Mouse (Mus musculus) left cerebral cortex, postnatal 4 days (tissue): ENCODE data around the gene Ints1. TPM values are rescaled to one million over a fixed set of nuclear protein-coding genes. Genes with fewer than 3 reads are reported as not detected.

Source experiments
- DNase-seq: peaks from one replicate; pipeline ENCODE4 v3.0.0-alpha.2; 2022
- intact Hi-C: fragments of 180-260 bp; cut with DNase I; formaldehyde crosslinking; loops from one replicate; pipeline ENCODE4 v1.15.1; 2025
- total RNA-seq, 2 experiments: library from RNA; stranded (reverse); gene quantifications; 2 replicates each; pipeline ENCODE4 v1.2.3; 2021

Gene Ints1
- 100 to 1,000 TPM in 1 of 2 experiments, 10 to 100 TPM in 1; 93.1 to 108 TPM for total RNA-seq

DNA sequence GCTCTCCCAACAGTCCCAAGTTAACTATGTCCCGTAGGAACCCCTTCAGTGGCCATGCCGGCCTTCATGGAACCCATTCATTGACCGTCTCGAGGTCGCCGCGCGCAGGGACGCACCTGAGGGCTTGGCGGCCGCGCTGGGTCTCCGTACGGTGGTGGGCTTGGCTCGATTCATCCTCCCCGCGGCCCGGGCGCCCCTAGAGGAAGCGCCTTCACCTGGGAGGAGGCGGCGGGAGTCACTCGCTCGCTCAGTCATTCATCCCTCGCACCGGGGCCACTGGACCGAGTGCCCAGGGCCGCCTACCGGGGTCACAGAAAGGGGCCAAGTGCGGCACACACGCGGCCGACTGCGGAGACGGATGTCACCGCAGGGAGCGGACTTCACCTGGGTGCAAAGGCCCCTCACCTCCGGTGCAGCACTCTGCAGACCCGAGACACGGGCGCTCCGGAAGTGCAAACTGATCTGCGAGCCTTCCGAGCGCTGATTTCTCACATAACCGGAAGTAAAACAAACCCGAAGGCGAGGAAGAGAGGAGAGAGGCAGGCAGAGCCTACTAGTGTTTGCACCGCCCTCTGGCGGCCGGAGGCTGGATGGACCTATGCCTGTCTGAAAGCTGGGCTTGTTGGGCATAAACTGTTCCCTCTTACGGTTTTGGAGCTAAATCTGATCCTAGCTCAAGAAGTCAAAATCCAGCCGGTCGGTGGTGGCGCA, at the start of gene Ints1:
Ints1 (minus strand) TSS at position 459 of the 711 bp plus-strand sequence.
- intact Hi-C loops: no loop called here
- DNase-seq: peak; percentile 97

DNA sequence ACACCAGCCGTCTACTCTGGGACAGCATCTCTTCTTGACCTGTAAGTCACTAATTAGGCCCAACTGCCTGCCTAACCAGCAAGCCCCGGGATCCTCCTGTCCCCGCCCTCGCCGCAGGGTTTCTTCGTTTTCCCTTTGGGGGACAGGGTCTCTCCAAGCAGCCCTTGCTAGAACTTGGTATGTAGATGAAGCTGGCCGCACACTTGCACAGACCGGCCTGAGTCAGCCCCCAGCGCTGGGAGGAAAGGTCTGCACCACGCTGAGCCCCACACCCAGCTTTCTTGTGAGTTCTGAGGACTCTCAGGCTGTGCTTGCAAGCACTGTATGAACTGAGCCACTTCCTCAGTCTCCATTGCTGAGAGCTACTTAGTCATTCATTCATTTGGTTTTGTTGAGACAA, 49.1 kb upstream of the Ints1 start:
- intact Hi-C loops: no loop called here
- no peak for DNase-seq

DNA sequence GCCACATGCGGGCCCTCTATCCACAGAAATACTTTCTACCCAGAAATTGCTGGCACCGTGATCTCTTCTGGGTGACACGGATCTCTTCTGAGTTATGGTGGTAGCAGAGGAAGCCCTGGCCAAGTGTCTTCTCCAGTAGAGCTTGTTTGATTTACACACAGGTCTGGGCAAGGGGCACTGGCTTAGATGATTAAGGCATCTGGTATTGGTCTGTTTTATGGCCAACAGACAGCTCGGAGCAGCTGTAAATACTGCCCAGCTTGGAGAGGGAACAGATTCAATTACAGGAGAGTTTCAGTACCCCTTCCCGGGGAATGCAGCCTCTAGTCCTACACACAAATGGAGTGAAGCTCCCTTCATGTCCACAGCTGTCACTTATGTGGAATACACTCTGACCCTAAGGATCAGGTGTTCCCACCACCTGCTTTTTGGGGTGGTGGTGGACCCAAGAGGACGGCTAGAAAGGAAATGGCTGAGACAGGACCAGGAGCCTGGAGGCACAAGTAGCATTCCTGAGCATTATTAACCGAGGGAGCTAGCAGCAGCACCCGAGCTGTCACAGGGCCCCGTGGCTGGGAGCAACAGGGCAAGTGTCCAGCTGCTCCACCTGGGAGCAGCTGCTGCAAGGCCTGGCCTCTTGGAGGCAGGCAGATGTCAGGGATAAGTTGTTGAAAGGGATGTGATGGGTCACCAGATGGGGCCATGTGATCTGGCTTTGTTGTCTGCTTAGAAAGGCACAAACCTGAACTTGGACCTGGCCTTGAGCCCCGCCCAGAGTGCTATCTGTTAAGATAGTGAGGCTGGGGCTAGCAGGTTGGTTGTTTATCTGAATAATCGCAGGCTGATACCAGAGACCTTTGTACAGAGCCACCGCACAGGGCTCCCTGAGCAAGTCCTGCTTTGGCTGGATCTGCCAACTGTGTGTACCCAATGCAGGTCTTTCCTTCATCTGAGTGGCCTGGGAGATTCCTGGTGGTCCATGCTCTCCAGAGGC, 46.3 kb upstream of the Ints1 start:
- DNase-seq: no peak
- intact Hi-C loops: no loop called here

DNA sequence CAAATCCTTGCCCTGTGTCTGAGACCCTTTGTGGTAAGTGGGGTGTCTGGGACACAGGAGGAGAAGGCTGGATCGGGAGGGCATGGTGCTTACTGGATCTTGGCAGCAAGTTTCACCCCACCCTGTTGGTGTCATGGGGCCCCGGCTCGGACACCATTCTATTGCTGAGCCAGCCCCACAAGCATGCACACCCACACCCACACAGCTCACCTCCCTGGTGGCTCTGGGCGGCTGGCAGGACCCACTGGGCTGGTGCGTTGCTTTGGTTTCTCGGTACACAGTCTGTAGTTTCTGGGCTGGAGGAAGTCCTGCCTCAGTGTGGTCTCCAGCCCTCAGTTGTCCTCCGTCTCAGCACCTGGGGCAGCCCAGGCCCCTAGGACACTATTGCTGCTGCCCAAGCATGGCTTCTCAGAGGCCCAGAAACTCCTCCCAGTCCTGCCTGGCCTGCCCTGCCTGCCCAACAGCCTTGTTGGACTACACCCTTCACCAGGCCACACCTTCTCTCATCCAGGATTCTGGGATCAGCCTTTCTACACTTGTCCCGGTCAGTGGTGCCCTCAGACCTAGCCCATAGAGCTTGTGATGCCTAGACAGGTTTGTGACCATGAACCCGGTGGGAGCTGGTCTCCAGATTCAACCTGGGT, 44.2 kb upstream of the Ints1 start, which contains the start of gene Tmem184a:
Tmem184a (minus strand) TSS at position 380 of the 644 bp plus-strand sequence.
- no peak for DNase-seq
- intact Hi-C loops: no loop called here

DNA sequence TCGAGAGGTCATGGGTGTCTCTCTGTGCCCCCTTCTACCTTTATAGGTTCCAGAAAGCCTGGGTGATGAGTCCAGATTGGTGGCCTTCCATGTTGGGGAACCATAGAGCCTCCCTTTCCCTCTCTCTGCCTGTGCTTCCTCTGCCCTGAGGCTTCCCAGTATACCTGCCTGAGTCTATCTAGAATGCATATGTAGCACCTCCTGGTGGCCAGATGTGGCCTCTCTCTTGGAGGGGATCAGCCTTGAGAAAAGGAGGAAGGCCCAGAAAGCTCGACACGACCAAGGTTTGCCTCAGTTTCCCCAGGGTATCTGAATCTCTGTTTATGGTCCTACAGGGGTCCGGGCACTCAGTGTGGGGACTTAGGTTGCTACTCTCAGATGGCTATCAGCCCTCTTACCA, 43.3 kb upstream of the Ints1 start:
- DNase-seq: no peak
- intact Hi-C loops: no loop called here

DNA sequence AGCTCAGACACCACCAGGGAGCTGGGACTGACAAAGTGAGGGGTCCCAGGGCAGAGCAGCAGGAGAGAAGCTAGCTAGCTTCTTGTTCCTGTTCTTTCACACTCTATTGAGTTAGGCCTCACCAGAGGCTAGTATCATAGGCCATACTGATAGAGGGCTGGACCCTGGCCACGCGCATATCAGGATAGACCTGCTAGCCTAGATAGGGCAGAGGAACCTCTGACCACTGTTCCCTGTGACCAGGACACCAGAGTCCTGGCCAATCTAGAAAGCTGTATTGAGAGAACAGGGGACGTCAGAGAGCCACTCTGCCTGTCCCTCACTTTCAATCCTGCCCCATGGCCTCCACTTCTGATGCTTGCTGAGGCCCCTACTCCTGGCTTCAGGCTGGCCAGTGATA, 42.6 kb upstream of the Ints1 start:
- intact Hi-C loops: no loop called here
- DNase-seq: no peak

DNA sequence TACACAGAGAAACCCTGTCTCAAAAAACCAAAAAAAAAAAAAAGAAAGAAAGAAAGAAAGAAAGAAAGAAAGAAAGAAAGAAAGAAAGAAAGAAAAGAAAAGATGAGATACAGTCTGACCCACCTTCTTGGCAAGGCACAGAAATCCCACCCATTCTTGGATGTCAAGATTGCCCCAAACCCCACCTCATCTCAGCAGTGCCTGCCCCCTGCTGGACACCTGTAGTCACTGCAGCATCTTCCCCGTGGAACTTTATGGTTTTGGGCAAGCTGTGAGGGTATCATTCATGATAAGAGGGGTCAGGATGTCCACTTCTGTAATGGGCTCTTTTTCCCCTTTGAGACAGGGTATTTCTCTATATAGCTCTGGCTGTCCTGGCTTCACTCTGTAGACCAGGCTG, 41.8 kb upstream of the Ints1 start:
- no peak for DNase-seq
- intact Hi-C loops: no loop called here

DNA sequence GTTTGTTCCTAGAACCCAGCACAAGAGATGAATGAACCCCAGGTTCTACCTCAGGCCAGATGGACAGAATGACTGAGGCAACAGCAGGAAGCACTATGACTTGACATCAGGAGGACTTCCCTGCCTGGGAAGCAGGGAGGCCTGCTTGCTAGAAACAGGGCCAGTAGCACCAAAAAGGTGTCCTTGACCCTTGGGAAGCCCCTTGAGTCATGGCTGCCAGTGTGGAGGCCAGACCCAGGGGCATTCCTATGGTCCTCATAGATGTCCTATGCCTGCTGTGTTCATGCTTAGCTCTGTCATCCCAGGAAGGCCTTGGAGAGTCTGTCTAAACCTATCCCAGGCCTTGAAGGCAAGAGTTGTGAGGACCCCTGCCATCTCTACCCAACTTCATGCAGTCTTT, 41.0 kb upstream of the Ints1 start:
- intact Hi-C loops: no loop called here
- DNase-seq: no peak

DNA sequence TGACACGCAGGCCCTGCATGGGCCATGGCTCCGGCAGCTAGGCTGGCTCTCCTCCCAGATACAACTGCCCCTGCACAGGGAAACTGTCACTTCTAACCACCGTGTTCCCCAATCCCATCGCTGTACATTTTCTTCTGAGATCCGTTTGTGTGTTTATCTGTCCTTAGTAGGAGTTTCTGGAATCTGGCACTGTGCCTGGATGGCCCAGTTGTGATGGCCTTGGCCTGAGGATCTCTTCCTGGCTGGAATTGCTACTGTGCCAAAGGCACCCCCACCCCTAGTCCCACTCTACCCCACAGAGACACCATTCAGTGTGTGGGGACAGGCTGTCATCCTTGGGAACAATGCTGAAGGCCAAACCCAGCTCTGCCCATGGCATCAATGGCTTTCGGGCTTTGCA, 40.5 kb upstream of the Ints1 start:
- intact Hi-C loops: no loop called here
- no peak for DNase-seq

DNA sequence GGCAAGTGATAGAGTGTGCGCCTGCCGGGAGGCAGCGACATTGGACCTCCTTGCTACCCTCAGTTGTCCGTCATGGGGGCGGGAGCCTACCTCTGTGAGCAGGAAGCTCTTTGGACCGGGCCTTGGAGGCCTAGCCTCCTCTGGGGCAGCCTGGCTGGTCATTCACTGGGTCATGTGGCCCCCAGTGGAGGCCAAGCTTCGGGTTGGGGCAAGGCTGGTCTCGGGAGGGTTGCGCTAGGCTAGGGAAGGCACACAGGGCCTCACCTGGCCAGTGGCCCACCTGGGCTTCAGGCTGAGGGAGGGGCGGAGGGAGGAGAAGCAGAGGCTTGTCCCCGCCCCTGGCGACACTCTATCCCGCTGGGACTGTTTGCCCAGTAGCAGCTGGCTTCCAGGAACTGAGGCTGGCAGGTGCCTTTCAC, 38.5 kb upstream of the Ints1 start:
- no peak for DNase-seq
- intact Hi-C loops: no loop called here

DNA sequence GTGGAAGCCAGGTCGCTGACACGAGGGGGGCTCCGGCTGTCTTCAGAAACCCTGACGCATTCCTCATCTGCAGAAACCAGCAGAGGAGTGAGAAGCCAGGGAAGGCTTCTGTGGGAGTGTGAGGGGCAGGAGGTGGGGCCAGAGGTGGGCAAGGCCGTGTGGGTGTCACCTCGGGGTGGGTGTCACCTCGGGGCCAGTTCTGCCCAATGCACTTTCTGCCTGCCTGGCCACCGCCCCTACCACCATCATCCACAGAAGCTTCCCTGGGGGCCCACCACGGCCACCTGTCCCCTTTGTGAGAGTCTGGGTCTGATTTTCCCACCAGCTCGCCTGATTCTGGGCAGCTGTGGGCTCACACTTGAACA, 37.6 kb upstream of the Ints1 start:
- no peak for DNase-seq
- intact Hi-C loops: no loop called here

DNA sequence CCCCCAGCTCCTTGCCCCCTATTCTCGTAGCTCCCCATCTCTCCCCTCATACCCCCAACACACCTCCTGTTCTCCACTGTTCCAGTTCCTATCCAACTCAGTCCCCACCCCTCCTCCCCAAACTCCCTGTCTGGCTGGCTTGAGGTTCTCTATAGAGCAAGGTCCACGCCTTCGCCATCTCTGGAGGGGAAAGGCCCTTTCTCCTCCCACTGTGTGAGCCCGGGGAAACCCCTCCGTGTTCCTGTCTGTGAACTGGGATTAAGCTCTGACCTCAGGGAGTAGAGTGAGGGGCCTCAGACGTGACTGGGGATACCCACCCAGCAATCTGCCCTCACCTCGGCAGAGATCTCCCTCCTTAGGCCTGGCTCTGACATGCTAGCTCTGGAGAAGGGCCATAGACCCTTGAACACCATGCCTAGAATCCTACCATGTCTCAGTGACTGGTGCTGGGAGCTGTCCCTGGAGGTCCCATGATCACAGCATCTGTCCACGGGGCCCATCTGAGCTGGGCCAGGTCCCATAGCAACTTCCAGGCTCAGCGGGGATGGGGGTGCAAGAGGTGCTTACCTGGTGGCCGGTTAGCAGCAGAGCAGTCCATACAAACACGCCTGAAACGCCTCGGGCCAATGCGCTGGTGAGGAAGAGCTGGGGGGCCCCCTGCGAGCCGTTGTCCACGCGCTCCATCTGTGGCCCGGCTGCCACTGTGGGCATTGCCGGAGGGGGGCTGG, 37.1 kb upstream of the Ints1 start:
- no peak for DNase-seq

DNA sequence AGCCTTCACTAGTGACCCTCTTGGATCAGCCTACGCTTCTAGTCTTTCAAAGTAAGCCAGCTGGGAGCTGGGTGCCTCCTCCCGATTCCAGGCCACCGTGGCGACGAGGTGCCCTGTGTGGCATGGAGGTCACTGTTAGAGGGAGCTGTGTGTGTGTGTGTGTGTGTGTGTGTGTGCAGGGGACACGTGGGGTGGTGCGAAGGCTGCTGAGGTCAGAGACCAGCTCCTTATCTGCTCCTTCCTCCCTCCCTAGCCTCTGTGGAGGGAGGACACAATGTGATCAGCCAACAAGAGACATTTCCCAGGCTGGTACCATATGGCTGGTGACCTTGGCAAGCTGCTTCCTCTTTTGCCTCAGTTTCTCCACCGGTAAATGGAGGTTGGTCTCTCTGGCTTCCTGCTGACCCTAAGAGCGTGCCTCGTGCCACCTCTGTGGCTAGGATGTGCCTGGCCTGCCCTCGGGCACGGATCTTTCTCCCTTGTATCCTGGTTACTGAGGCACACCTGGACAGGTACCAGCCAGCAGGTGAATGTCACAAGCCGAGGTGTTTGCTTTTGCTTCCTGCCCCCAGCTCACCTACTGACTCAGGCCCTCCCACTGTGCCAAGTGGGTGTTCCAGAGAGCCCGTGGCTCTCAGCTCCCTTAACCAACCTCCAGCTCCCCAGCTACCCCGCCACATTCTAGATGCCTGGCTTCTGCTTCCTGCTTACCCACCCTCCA, 36.4 kb upstream of the Ints1 start:
- intact Hi-C loops: no loop called here
- DNase-seq: no peak

More for the DNA sequence above, 37.1 kb upstream of the Ints1 start:
- intact Hi-C loops: no loop called here

DNA sequence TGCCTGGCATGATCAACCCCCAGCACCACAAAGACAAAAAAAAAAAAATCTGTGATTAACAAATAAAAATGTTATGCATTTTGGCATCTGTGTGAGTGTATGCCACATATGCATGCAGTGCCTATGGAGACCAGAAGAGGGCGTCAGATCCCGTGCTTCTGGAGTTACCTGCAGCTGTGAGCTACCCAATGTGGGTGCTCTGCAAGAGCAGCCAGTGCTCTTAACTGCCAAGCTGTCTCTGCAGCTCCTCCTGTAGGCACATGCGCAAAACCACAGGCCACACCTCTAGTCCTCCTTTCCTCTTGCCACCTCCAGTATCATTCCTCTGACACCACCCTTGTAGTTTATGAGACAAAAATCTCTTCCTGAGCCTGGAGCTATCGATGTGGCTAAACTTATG, 33.9 kb upstream of the Ints1 start:
- DNase-seq: no peak
- intact Hi-C loops: no loop called here

DNA sequence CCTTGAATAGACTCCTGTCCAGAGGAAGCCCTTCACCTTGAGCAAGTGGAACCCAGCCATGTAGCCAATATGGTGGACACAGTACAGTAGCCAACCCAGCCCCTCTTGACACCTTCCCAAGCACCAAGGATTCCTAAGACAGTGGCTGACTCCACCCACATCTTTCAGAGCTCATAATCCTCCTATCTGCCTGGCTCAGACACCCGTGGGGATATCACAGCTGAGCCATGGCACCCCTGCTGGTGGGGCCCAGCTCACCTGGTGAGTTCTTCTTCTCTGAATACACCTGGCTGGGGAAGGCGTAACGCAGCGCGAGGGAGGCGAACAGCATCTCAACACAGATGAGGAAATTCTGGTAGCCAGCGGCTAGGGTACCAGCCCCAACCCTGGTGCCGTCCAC, 30.4 kb upstream of the Ints1 start:
- DNase-seq: no peak
- intact Hi-C loops: no loop called here

DNA sequence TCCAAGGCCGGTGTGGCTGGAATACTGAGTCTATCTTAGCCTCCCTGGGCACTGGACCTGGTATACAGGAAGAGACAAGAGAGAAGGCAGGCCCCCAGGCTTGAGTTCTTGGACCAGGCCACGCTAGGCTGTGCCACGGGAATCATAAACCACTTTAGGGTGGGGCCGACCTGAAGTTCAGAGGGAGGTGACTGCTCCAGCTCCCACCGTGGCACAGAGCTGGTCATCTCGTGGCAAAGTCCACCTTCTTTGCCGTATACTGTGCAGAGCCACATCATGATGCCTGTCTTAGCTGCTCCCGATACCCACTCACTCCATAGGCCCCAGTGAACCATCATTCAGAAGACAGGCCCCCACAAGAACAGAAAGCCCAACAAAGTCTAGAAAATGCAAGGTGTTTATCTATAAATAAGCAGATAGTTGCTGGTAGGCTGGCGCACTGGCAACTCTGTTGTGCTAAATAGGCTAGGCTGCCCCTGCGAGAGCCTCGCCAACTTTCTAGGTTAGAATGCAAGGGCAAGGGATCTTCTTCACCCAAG, 29.2 kb upstream of the Ints1 start:
- DNase-seq: no peak
- intact Hi-C loops: no loop called here

DNA sequence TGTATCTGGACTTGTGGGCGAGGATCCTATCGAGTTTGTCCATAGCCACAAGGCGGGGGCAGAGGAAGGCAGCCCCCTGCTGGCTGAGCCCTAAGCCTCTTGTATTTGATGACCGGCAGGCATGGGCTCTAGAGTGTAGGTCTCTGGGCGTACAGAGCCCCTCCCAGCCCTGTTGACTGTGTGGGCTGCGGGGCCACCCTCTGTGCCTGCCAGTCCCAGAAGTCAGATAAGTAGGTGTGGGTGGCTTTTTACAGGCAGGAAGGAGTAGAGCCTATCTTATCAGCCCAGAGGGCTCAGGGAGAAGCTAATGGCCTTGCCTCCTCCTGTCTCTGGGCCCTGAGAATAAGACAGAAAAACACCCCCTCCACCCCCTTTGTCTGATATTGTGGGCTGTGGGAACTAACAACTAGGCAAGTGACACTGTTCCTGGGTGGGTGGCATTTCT, 28.7 kb upstream of the Ints1 start:
- DNase-seq: no peak
- intact Hi-C loops: no loop called here

DNA sequence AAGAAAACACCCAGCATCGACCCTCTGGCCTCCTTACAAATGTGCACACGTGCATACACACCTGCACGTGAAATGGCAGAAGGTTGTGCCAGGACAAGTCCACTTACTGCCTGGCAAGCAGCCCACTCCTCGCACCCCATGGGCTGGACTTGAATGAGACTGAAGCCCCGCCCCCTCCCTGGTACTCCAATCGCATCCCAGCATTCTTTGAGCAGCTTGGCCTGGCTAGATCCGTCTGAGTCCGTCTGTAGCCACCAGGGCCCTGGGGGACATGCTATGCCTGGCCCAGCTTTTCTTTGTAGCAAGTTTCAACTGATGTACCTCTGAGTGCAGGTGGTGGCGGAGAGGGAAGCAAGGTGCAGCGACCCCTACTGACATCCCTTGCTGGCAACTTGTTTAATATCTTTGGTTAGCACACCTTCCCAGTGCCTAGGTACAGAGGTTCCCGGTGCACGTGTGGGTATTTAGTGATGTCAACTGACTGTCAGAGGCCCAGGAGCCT, 28.2 kb upstream of the Ints1 start:
- DNase-seq: peak; percentile 76
- intact Hi-C loops: no loop called here

DNA sequence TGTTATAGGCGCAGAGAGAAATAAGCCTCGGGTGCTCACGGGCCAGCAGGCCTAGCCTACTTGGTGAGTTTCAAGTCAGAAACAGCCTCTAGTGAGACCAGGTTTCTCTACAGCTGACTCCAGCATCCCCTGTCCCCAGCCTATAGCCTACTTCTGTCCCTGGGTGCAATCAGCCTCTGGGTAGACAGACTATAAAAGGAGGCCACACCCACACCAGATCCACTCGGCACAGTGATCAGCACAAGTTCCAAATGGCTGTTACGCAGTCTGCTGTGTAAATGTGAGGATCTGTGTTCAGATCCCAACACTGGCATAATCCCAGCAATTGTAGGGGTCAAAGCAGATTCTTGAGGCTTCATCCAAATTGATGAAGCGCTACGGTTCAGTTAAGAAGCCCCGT, 27.7 kb upstream of the Ints1 start:
- intact Hi-C loops: no loop called here
- no peak for DNase-seq

DNA sequence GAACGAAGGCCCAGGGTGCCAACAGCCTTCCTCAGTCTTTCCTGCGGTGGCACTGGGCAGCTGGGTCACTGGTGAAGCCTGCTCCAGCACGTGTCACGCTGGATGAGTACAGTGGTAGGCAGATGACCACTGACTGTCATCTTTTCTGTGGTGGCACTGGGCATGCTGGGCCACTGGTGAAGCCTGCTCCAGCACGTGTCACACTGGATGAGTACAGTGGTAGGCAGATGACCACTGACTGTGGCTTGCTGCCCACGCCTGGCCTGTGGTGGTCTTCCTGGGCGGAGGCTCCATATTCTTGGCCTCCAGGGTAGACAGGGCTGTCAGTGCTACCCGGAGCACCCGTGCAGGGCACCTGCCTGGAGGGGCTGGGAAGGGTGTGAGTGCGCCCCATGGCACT, 26.4 kb upstream of the Ints1 start:
- intact Hi-C loops: no loop called here

More for the DNA sequence above, 26.4 kb upstream of the Ints1 start:
- no peak for DNase-seq
